Mouse (Mus musculus): ENCODE measurements around the gene Foxi3.

Foxi3 gene

DNA sequence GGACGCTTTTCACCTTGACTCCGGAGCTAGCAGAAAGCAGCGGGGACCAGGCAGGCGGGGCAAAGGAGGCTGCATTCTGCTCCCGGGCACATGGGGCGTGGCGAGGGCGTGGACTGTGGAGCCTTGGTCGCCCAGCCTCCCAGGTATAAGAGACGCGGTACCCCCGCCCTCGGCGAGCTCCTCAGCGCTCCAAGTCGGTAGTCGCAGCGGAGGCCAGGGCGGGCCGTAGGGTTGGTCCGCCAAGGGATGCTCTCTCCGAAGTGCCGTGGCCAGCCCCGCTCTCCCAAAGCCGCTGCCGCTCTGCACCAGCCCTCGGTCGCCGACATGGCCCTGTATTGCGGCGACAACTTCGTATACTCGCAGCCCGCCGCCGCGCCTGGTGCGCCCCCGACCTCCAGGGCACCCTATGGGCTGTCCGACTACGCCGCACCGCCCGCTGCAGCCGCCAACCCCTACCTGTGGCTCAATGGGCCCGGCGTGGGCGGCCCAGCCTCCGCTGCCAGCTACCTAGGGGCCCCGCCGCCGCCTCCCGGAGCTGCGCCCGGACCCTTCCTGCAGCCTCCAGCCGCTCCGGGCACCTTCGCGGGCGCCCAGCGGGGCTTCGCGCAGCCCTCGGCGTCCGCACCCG lies at the start of gene Foxi3:
TSS of gene Foxi3 (plus strand) at position 247 of the 628 bp plus-strand sequence.
- no peak for DNase-seq (ENCODE audit: low read depth, low spot score)

DNA sequence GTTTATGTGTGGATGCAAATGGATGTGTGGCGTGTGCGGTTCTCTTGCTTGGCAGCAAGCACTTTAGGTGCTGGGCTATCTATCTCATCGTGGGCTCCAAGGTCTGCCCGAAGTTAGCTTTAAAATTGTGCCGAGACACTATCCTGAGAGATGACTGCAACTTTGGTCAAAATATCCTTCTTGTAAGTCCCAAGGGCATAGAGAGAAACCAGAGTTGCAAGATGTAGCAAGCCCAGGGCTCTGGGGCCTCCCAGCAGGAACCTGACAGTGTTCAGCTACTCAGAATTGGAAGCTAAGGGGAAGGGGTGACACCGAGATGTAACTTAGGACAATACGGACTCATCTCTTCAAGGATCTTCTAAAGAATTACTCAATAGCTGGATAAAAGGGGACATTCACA lies 46.8 kb upstream of the Foxi3 start:
- no peak for DNase-seq (ENCODE audit: low read depth, low spot score)

DNA sequence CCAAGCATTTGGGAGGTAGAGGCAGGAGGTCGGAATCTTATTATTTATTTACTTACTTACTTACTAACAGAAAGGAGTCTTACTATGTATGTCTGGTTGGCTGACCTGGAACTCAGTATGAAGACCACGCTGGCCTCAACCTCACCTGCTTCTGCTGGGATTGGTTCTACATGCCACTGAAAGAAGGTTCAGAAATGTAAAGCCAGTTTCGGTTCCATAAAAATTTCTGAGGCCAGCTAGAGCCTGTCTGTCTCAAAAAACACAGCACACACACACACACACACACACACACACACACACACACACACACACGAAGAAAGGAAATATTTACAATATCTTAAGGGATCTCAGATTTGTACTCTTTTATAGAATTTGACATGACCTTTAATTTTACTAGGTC lies 46.0 kb upstream of the Foxi3 start:
- DNase-seq (ENCODE audit: low read depth, low spot score), result no peak

DNA sequence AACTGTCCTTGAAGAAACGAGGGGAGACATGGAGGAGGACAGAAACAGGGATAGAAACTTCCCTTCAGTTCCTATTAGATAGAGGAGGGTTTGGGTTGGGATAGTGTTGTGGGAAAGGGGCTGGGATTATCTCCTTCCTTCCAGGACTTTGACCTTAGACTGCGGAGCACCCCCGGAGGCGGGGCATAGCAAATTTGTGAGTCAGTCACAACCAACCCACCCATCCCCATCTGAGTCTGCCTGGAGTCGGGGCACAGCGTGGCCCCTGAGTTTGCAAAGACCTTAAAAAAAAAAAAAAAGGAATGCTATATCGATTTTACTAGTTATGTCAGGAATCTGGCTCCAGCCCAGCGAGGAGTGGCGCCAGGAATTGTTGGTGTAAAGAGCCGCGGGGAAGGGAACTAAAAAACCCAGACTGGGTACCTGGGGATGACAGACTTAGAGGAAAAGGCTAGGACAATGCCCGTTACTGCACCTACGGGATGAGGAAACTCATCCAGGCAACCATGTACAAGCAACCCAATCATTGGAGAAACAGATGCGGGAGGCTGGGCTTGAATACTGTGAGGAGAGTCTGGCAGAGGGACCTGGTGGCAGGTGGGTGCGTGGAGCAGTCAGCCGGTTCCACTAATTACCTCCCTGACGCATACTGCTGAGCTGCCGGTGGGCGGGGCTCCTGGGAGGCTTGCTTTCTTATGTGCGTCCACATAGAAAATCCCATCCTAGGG lies 44.5 kb upstream of the Foxi3 start:
- DNase-seq (ENCODE audit: low read depth, low spot score), result no peak

DNA sequence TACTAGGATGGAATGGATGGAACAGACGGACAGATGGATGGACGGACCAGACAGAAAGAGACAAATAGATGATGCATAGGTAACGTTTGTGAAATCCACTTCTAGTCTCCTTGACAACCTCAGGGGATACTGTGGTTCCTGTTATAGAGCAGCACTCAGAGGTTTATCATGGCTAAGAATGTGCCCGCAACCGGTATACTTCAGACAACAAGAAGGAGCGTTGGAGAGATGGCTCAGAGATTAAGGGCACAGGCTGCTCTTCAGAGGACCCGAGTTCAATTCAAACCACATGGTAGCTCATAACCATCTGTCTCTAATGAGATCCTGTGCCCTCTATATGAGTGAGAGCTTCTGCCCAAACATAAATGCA lies 44.0 kb upstream of the Foxi3 start:
- no peak for DNase-seq (ENCODE audit: low read depth, low spot score)

GRCm38 (mm10) chr6:70918827-70919226 lies 37.5 kb upstream of the Foxi3 start, which contains the start of gene Tex37:
Gene Tex37, minus strand, starts transcription at chr6:70918927.
- DNase-seq (ENCODE audit: low read depth, low spot score), result no peak

DNA sequence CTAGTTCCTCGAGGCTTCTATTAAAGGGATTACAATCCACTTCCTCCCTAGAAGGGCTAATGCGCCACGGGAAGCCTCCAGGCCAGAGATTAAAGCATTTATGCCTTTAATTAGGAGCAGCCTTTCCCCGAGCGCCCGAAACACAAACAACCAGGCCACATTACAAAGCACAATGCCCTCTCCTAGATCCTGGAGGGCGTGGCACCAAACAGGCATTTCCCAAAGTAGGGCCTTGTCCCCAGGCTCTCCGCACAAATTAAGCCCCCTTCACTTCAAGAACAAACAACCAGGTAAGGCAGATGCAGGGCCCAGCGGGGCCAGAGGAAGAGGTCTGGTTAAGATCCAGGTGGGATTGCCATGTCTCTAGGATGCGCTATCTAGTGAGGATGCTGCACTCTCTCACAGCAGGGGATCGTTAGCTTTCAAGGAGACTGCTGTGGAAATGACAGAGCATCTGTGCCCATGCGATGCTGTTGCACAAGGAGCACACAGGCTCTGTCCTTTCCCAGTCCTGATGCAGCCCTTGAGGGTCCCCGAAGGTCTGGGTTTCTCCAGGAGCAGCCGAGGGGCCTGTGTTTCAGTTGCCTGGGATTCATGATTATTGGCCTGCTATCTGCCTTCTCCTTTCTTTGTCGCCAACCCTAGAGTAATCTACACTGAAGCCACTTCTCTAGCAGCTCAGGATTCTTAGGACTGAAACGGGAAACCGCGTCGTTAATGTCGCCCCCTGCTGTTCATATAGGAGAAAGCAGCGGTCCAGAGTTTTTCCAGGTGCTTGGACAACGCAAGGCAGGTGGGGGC lies 34.9 kb upstream of the Foxi3 start:
- DNase-seq (ENCODE audit: low read depth, low spot score), result peak; percentile 43

GRCm38 (mm10) chr6:70931801-70932200 lies 24.5 kb upstream of the Foxi3 start:
- DNase-seq (ENCODE audit: low read depth, low spot score), result no peak

- no peak for DNase-seq (ENCODE audit: low read depth, low spot score)
Observed at GRCm38 (mm10) chr6:70953274-70953673, 3.1 kb upstream of the Foxi3 start.

- no peak for DNase-seq (ENCODE audit: low read depth, low spot score)
Observed at GRCm38 (mm10) chr6:70954040-70954439, 2.3 kb upstream of the Foxi3 start.

DNA sequence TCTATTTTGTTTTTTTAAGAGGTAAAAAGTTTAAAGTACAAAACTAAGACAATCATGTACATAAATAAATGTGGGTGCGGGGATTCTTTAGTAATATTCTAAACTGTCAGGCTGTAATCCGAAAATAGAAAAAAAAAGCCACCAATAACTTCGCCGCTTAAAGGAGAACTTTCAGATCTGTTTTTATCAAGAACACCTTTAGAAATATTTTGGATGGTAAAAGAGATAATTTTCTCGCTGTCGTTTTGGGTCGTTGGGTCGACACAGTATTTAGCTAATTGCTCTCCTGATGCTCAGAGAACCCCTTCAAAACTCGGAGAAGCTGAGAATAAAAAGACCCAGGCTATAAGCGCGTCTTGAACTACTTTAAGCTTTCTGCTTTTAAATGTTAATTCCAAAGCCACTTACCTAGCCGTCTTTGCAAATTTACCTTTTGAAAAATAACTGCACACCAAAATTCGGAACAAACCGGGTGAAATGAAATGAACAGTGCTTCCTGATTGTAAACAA lies 985 bp upstream of the Foxi3 start:
- DNase-seq (ENCODE audit: low read depth, low spot score), result no peak

GRCm38 (mm10) chr6:70955841-70956240 lies 490 bp upstream of the Foxi3 start:
- DNase-seq (ENCODE audit: low read depth, low spot score), result no peak

- DNase-seq (ENCODE audit: low read depth, low spot score), result no peak
Observed at GRCm38 (mm10) chr6:70956936-70957335, 605 bp downstream of the Foxi3 start.

- no peak for DNase-seq (ENCODE audit: low read depth, low spot score)
Observed at GRCm38 (mm10) chr6:70957341-70957940, 1.1 kb downstream of the Foxi3 start.

- no peak for DNase-seq (ENCODE audit: low read depth, low spot score)
Observed at GRCm38 (mm10) chr6:70964116-70964830, 7.9 kb downstream of the Foxi3 start.

DNA sequence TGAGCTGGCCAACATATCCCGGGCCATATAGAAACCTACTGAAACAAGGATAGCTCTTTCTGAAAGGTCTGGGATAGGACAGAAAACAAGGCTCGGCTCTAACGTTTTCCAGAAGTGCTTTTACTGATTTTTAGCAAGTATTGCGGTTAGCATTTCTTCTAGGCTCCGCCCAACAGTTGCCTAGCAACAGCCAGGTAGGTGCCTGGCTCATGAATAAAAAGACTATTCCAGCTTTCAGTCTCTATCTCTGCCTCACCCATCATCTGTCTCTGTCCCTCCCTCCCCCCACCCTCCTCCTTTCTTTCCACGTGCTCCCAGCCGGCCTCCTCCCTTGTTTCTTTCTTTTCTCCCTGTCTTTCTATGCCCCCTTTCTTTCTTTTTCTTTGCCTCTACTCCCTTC lies 9.4 kb downstream of the Foxi3 start:
- no peak for DNase-seq (ENCODE audit: low read depth, low spot score)

GRCm38 (mm10) chr6:70967422-70967821 lies 11.1 kb downstream of the Foxi3 start:
- no peak for DNase-seq (ENCODE audit: low read depth, low spot score)

GRCm38 (mm10) chr6:70968291-70968690 lies 12.0 kb downstream of the Foxi3 start:
- DNase-seq (ENCODE audit: low read depth, low spot score), result no peak

DNA sequence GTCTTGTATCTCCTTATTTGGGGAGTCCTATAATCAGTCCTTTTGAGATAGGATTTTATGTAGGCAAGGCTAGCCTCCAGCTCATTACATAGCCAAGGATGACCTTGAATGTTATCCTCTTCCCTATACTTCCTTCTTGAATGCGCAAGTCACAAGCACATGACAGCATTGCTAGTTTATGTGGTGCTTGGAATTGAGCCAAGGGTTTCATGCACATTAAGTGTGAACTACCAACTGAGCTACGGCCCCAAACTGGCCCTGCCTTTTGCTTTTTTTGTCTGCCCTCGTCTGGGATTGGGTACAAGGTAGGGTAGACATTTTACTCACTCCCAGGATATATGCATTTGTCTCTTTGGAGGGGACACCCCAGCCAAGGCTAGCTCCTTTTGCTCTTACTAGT lies 16.7 kb downstream of the Foxi3 start:
- no peak for DNase-seq (ENCODE audit: low read depth, low spot score)

GRCm38 (mm10) chr6:70981036-70981435 lies 24.7 kb downstream of the Foxi3 start:
- DNase-seq (ENCODE audit: low read depth, low spot score), result no peak

- DNase-seq (ENCODE audit: low read depth, low spot score), result no peak
Observed at GRCm38 (mm10) chr6:70982416-70982815, 26.1 kb downstream of the Foxi3 start.

Measured in embryo, embryonic 11.5 days (tissue).